Mouse (Mus musculus) olfactory bulb, adult 2 months (tissue): ENCODE data around the gene Ilkap.

Experiments used
- CTCF ChIP-seq: fragments of 200-500 bp; IDR thresholded peaks from 2 replicates; pipeline ENCODE4 v1.5.1; 2012; ENCODE audit warnings: low read depth, mild to moderate bottlenecking, low read length, moderate library complexity; ENCODE audit not compliant: insufficient read depth
- POLR2A ChIP-seq: fragments of 200-500 bp; IDR thresholded peaks from 2 replicates; pipeline ENCODE4 v1.6.1; 2012; ENCODE audit warnings: mild to moderate bottlenecking, low read depth, low read length, moderate library complexity; ENCODE audit not compliant: insufficient read depth

GRCm38 (mm10) chr1:91405406-91406169 is 7.0 kb upstream of the Ilkap start:
- TF ChIP-seq POLR2A (no peak), CTCF (no peak)
